Mouse (Mus musculus): Measurements from ENCODE around the gene Kcnip1. TPM values are rescaled to one million over a fixed set of nuclear protein-coding genes. Genes with fewer than 3 reads are reported as not detected.

The Kcnip1 gene
- polyA plus RNA-seq, 1 experiment from 2014 or later, result 2.5 TPM

DNA sequence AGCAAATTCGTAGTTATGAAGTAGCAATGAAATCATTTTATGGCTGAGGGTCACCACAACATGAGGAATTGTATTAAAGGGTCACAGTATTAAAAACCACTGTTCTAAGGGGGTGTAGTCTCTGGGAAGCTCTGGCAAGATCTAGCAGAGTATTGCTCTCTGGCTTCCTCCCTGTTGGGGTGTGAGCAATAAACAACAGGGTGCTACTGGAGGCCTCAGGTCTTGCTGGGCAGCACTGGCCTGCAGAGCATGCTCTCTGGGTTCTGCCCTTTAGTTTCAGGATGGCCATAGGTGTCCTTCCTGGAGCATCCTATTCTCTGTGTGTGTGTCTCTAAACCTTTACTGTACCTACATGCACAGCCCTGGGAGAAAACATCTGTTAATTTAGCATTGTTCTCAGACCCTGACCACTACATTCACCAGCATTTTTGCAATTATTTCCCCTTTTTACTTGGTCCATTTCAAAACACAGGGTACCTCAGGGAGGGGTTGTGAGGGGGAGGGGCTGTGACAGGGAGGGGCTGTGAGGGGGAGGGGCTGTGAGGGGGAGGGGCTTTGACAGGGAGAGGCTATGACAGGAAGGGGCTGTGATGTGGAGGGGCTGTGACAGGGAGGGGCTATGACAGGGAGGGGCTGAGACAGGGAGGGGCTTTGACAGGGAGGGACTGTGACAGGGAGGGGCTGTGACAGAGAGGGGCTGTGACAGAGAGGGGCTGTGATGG lies 291.6 kb downstream of the Kcnip1 start:
- ATAC-seq, result no peak
- 46% methylated on average over 1 of the region's 1 CpGs for WGBS

DNA sequence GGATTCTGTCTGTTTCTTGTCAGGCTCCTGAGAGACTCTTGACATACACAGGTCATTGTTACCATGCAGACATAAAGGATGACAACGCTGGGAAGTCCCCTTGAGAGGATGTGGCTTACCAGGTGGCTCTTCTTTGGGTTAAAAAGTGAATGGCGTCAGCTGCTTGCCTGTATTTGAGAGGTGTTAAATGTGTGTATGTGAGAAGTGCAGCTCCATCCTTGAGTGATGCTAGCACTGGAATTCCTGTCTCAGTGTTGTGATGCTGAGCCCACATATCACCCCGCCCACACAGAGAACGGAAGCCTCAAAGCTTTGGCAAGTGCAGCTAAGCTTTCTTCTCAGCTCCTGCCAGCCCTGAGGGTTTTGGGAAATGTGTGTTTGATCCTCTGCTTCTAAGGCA lies 292.2 kb downstream of the Kcnip1 start:
- Histone ChIP-seq H3K27me3 (replicated peaks; ENCODE audit: control insufficient read depth, insufficient read depth, low read length) (no peaks in the 10 kb centered on the region), H3K4me2 (replicated peaks; ENCODE audit: low read depth) (no peak overlapping the region), H3K4me3 (ENCODE audit: low read depth, low read length) (no peak overlapping the region), H3K9ac (ENCODE audit: low read depth, low read length) (no peak overlapping the region), H3K36me3 (ENCODE audit: control insufficient read depth, insufficient read depth) (no peaks in the 10 kb centered on the region), H3K27ac (ENCODE audit: low read depth, low read length) (no peak overlapping the region), H3K4me1 (replicated peaks; ENCODE audit: control insufficient read depth, insufficient read depth, low read length) (no peaks in the 10 kb centered on the region), H3K9me3 (ENCODE audit: control insufficient read depth) (no peaks in the 10 kb centered on the region)
- no peak for ATAC-seq
- TF ChIP-seq CTCF (IDR thresholded peaks at IDR 0.05; ENCODE audit: low read depth), result no peak
- 55% methylated on average over 4 of the region's 4 CpGs for WGBS

More for the DNA sequence above, 291.6 kb downstream of the Kcnip1 start:
- Histone ChIP-seq H3K9ac (ENCODE audit: low read depth, low read length) (no peak overlapping the region), H3K9me3 (ENCODE audit: control insufficient read depth) (no peaks in the 10 kb centered on the region), H3K27ac (ENCODE audit: low read depth, low read length) (no peak overlapping the region), H3K36me3 (ENCODE audit: control insufficient read depth, insufficient read depth) (no peaks in the 10 kb centered on the region), H3K27me3 (replicated peaks; ENCODE audit: control insufficient read depth, insufficient read depth, low read length) (no peaks in the 10 kb centered on the region), H3K4me3 (ENCODE audit: low read depth, low read length) (no peak overlapping the region), H3K4me2 (replicated peaks; ENCODE audit: low read depth) (no peak overlapping the region), H3K4me1 (replicated peaks; ENCODE audit: control insufficient read depth, insufficient read depth, low read length) (no peaks in the 10 kb centered on the region)
- TF ChIP-seq CTCF (IDR thresholded peaks at IDR 0.05; ENCODE audit: low read depth), result no peak

GRCm38 (mm10) chr11:33690181-33690580 lies 302.8 kb downstream of the Kcnip1 start:
- Histone ChIP-seq H3K4me3 (ENCODE audit: low read depth, low read length) (no peak overlapping the region), H3K9me3 (ENCODE audit: control insufficient read depth) (no peaks in the 10 kb centered on the region), H3K9ac (ENCODE audit: low read depth, low read length) (no peak overlapping the region), H3K27me3 (replicated peaks; ENCODE audit: control insufficient read depth, insufficient read depth, low read length) (no peaks in the 10 kb centered on the region), H3K27ac (ENCODE audit: low read depth, low read length) (no peak overlapping the region), H3K4me2 (replicated peaks; ENCODE audit: low read depth) (no peak overlapping the region), H3K4me1 (replicated peaks; ENCODE audit: control insufficient read depth, insufficient read depth, low read length) (no peaks in the 10 kb centered on the region), H3K36me3 (ENCODE audit: control insufficient read depth, insufficient read depth) (no peaks in the 10 kb centered on the region)
- WGBS, result 85% methylated on average over 3 of the region's 3 CpGs
- TF ChIP-seq CTCF (IDR thresholded peaks at IDR 0.05; ENCODE audit: low read depth), result no peak
- ATAC-seq, result no peak

GRCm38 (mm10) chr11:33685904-33686303 lies 307.0 kb downstream of the Kcnip1 start:
- TF ChIP-seq CTCF (IDR thresholded peaks at IDR 0.05; ENCODE audit: low read depth), result no peak
- ATAC-seq, result no peak
- no peak overlapping the region for H3K27ac ChIP-seq (ENCODE audit: low read depth, low read length)
- no peaks in the 10 kb centered on the region for H3K4me1 ChIP-seq (replicated peaks; ENCODE audit: control insufficient read depth, insufficient read depth, low read length)
- no peaks in the 10 kb centered on the region for H3K36me3 ChIP-seq (ENCODE audit: control insufficient read depth, insufficient read depth)
- no peak overlapping the region for H3K4me3 ChIP-seq (ENCODE audit: low read depth, low read length)
- H3K9ac ChIP-seq (ENCODE audit: low read depth, low read length), result no peak overlapping the region
- no peaks in the 10 kb centered on the region for H3K27me3 ChIP-seq (replicated peaks; ENCODE audit: control insufficient read depth, insufficient read depth, low read length)
- H3K4me2 ChIP-seq (replicated peaks; ENCODE audit: low read depth), result no peak overlapping the region
- 66% methylated on average over 3 of the region's 3 CpGs for WGBS
- H3K9me3 ChIP-seq (ENCODE audit: control insufficient read depth), result no peaks in the 10 kb centered on the region

DNA sequence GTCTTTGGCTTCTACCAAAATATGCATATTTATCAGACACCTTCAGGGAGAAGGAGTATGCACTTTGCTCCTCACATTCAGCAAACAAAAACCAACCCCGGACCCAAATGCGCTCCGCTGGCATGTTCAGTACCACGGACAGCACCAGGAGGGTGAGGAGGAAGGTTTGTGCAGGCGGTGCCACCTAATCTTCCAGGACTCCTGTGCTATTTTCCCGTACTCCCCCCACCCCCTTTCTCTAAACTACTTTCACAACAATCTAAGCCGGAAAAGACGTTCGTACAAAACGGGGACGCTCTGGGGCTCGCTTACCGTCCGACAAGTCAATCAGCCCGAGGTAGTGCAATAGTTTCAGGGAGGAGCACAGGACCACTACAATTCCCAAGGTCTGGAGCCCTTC lies 312.8 kb downstream of the Kcnip1 start:
- TF ChIP-seq CTCF (IDR thresholded peaks at IDR 0.05; ENCODE audit: low read depth), result no peak
- H3K4me1 ChIP-seq (replicated peaks; ENCODE audit: control insufficient read depth, insufficient read depth, low read length), result no peaks in the 10 kb centered on the region
- H3K4me3 ChIP-seq (ENCODE audit: low read depth, low read length), result no peak overlapping the region
- H3K36me3 ChIP-seq (ENCODE audit: control insufficient read depth, insufficient read depth), result no peaks in the 10 kb centered on the region
- H3K27me3 ChIP-seq (replicated peaks; ENCODE audit: control insufficient read depth, insufficient read depth, low read length), result no peaks in the 10 kb centered on the region
- no peak overlapping the region for H3K4me2 ChIP-seq (replicated peaks; ENCODE audit: low read depth)
- WGBS, result 1% methylated on average over 15 of the region's 15 CpGs
- no peaks in the 10 kb centered on the region for H3K9me3 ChIP-seq (ENCODE audit: control insufficient read depth)
- no peak overlapping the region for H3K9ac ChIP-seq (ENCODE audit: low read depth, low read length)
- H3K27ac ChIP-seq (ENCODE audit: low read depth, low read length), result no peak overlapping the region
- ATAC-seq, result no peak

GRCm38 (mm10) chr11:33670105-33670965 lies 322.6 kb downstream of the Kcnip1 start:
- WGBS, result 78% methylated on average over 10 of the region's 10 CpGs
- H3K36me3 ChIP-seq (ENCODE audit: control insufficient read depth, insufficient read depth), result no peaks in the 10 kb centered on the region
- no peak overlapping the region for H3K9ac ChIP-seq (ENCODE audit: low read depth, low read length)
- H3K9me3 ChIP-seq (ENCODE audit: control insufficient read depth), result no peaks in the 10 kb centered on the region
- H3K27ac ChIP-seq (ENCODE audit: low read depth, low read length), result no peak overlapping the region
- no peak overlapping the region for H3K4me3 ChIP-seq (ENCODE audit: low read depth, low read length)
- no peak for ATAC-seq
- no peaks in the 10 kb centered on the region for H3K4me1 ChIP-seq (replicated peaks; ENCODE audit: control insufficient read depth, insufficient read depth, low read length)
- no peak for TF ChIP-seq CTCF (IDR thresholded peaks at IDR 0.05; ENCODE audit: low read depth)
- no peak overlapping the region for H3K4me2 ChIP-seq (replicated peaks; ENCODE audit: low read depth)
- H3K27me3 ChIP-seq (replicated peaks; ENCODE audit: control insufficient read depth, insufficient read depth, low read length), result no peaks in the 10 kb centered on the region
